8 mouse cellular contexts compared by ENCODE assay signal in the genomic region with DNA sequence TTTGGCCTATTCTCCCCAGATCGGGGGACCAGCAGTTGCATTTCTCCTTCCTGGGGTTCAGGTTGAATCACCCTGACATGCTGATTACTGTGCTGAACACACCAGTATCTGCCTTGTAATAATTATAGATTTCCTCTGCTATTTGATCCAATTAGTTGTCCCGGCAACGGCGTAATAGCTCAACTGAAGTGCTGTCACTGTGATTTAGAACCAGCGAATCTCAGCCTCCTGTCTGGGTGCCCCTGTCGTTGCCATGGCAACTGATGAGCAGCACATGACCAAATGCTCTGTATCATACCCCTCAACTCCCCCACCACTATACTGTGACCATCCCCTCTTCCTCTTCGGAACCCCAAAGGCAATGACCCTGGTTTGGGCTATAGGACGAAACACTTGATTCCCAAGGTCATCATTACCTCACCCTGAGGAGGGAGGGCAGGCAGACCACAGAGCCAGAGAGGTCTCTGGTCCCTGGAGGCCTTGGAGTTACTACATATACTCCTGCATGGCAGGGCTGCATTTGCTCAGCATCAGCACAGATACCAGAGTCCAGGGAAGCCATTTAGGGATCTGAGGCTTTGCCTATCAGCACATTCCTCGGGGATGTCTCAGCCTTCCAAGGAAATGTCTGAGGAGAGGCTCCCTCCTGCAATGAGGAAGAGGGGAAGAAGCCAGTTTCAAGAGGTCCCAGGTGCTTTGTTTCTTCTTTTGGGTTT. TPM values are rescaled to one million over a fixed set of nuclear protein-coding genes. Genes with fewer than 3 reads are reported as not detected.
DNase-seq lines count a peak whose midpoint lies in the region; ATAC-seq and TF ChIP-seq lines count a peak whose summit lies in the region.

No protein-coding gene starts in this region.

- H3K9ac ChIP-seq in intestine, embryonic 15.5 days = no peak overlapping the region
- H3K9ac ChIP-seq in midbrain, embryonic 14.5 days (replicated peaks; ENCODE audit: low read length) = no peak overlapping the region; the same call in 1 of the 2 replicates
- no peak overlapping the region for H3K9ac ChIP-seq in liver, embryonic 11.5 days (ENCODE audit: low read depth, low read length)
- H3K9ac ChIP-seq in lung, postnatal 0 days (replicated peaks; ENCODE audit: low read depth) = no peak overlapping the region

- H3K4me2 ChIP-seq in intestine, embryonic 15.5 days (replicated peaks) = no peak overlapping the region
- H3K4me2 ChIP-seq in midbrain, embryonic 14.5 days (ENCODE audit: low read length) = peak overlapping the region; percentile 29
- no peak overlapping the region for H3K4me2 ChIP-seq in liver, embryonic 11.5 days
- no peak overlapping the region for H3K4me2 ChIP-seq in lung, postnatal 0 days (replicated peaks; ENCODE audit: low read depth, low read length)

- H3K9me3 ChIP-seq in intestine, embryonic 15.5 days = no peaks in the 10 kb centered on the region
- H3K9me3 ChIP-seq in midbrain, embryonic 14.5 days (ENCODE audit: control insufficient read depth, low read length) = no peaks in the 10 kb centered on the region
- H3K9me3 ChIP-seq in liver, embryonic 11.5 days (ENCODE audit: control insufficient read depth, low read length) = no peaks in the 10 kb centered on the region
- no peaks in the 10 kb centered on the region for H3K9me3 ChIP-seq in lung, postnatal 0 days (ENCODE audit: low read length)

- 39% methylated on average over 9 of the region's 9 CpGs for WGBS in intestine, embryonic 15.5 days
- 12% methylated on average over 9 of the region's 9 CpGs for WGBS in midbrain, embryonic 14.5 days
- 58% methylated on average over 9 of the region's 9 CpGs for WGBS in liver, embryonic 11.5 days
- WGBS in lung, postnatal 0 days = 55% methylated on average over 9 of the region's 9 CpGs

- peak; percentile 67 for ATAC-seq in intestine, embryonic 15.5 days
- peak; percentile 89 for ATAC-seq in midbrain, embryonic 14.5 days (ENCODE audit: low FRiP score, low TSS enrichment)
- no peak for ATAC-seq in liver, embryonic 11.5 days (replicated peaks; ENCODE audit: low FRiP score)
- ATAC-seq in lung, postnatal 0 days = no peak

- H3K27ac ChIP-seq in intestine, embryonic 15.5 days = peak overlapping the region; percentile 36; the same call in 1 of the 2 replicates
- peak overlapping the region; percentile 77 for H3K27ac ChIP-seq in midbrain, embryonic 14.5 days (replicated peaks; ENCODE audit: low read depth, low read length)
- no peak overlapping the region for H3K27ac ChIP-seq in liver, embryonic 11.5 days (ENCODE audit: low read depth, low read length)
- no peak overlapping the region for H3K27ac ChIP-seq in lung, postnatal 0 days (ENCODE audit: low read length)

- no peak for TF ChIP-seq CTCF in lung, postnatal 0 days (IDR thresholded peaks at IDR 0.05)

- peak; percentile 84 for DNase-seq in MN1 (ENCODE audit: low spot score)
- DNase-seq in embryo, embryonic 9.5 days (ENCODE audit: extremely low spot score) = peak; percentile 62
- peak; percentile 91 for DNase-seq in midbrain, embryonic 14.5 days
- DNase-seq in liver, embryonic 11.5 days (ENCODE audit: low spot score) = no peak
- no peak for DNase-seq in spleen, postnatal 14 days (ENCODE audit: low spot score in 2 of 2)
- DNase-seq in lung, postnatal 0 days (ENCODE audit: low spot score) = no peak
- DNase-seq in spleen, postnatal 4 days (ENCODE audit: low spot score in 2 of 2) = no peak

- no peaks in the 10 kb centered on the region for H3K27me3 ChIP-seq in intestine, embryonic 15.5 days (replicated peaks)
- no peaks in the 10 kb centered on the region for H3K27me3 ChIP-seq in midbrain, embryonic 14.5 days (ENCODE audit: control insufficient read depth, insufficient read depth, low read length)
- no peaks in the 10 kb centered on the region; the same call in 1 of the 2 replicates for H3K27me3 ChIP-seq in liver, embryonic 11.5 days (replicated peaks; ENCODE audit: control insufficient read depth, insufficient read depth, low read length)
- no peaks in the 10 kb centered on the region for H3K27me3 ChIP-seq in lung, postnatal 0 days (replicated peaks; ENCODE audit: insufficient read depth, low read length)

- no peak for TF ChIP-seq EP300 in lung, postnatal 0 days (IDR thresholded peaks at IDR 0.05)

- H3K4me1 ChIP-seq in intestine, embryonic 15.5 days (replicated peaks) = peaks cover 11% of the 10 kb centered on the region
- H3K4me1 ChIP-seq in midbrain, embryonic 14.5 days (ENCODE audit: control insufficient read depth, insufficient read depth, low read length) = peaks cover 29% of the 10 kb centered on the region
- H3K4me1 ChIP-seq in liver, embryonic 11.5 days (replicated peaks; ENCODE audit: control insufficient read depth, insufficient read depth, low read length) = no peaks in the 10 kb centered on the region
- H3K4me1 ChIP-seq in lung, postnatal 0 days (ENCODE audit: insufficient read depth, low read depth, low read length) = no peaks in the 10 kb centered on the region

- no peak overlapping the region for H3K4me3 ChIP-seq in intestine, embryonic 15.5 days (replicated peaks)
- no peak overlapping the region for H3K4me3 ChIP-seq in midbrain, embryonic 14.5 days (replicated peaks; ENCODE audit: low read depth, low read length)
- H3K4me3 ChIP-seq in liver, embryonic 11.5 days (ENCODE audit: low read depth, low read length) = no peak overlapping the region
- no peak overlapping the region for H3K4me3 ChIP-seq in lung, postnatal 0 days (ENCODE audit: low read depth, low read length)

- H3K36me3 ChIP-seq in intestine, embryonic 15.5 days = no peaks in the 10 kb centered on the region
- H3K36me3 ChIP-seq in midbrain, embryonic 14.5 days (ENCODE audit: control insufficient read depth, insufficient read depth, low read length) = 0 out of 2 replicates have a peak, but pooled peaks cover 4% of the 10 kb centered on the region
- no peaks in the 10 kb centered on the region for H3K36me3 ChIP-seq in liver, embryonic 11.5 days (ENCODE audit: control insufficient read depth, insufficient read depth, low read length)
- H3K36me3 ChIP-seq in lung, postnatal 0 days (ENCODE audit: insufficient read depth, low read length) = no peaks in the 10 kb centered on the region

RNA-seq across cellular contexts. Expression of gene Abat, which starts 26.1 kb away (rescaled TPM):
- 72.4 and 74.1 TPM in 2 replicates for polyA plus RNA-seq in intestine, embryonic 15.5 days (2015; fragmentation: Nextera tagmentation; extraction: Ambion mirVana)
- 44.2 and 51.2 TPM in 2 replicates for polyA plus RNA-seq in midbrain, embryonic 14.5 days (2014; fragmentation: Nextera tagmentation; extraction: Ambion mirVana)
- 25.6 and 29.2 TPM in 2 replicates for polyA plus RNA-seq in liver, embryonic 11.5 days (2014; fragmentation: Nextera tagmentation; extraction: Ambion mirVana)
- 4.2 and 5.2 TPM in 2 replicates for polyA plus RNA-seq in lung, postnatal 0 days (2015; fragmentation: Nextera tagmentation; extraction: Ambion mirVana)

Comparison
In these comparisons a context has a peak if more than half of its experiments do, and no peak if none do; other contexts are left out.
1. DNase-seq: peak in MN1 (single experiment), embryo, embryonic 9.5 days (single experiment) and midbrain, embryonic 14.5 days (single experiment); none in liver, embryonic 11.5 days (single experiment), spleen, postnatal 14 days (0 of 2), lung, postnatal 0 days (single experiment) and spleen, postnatal 4 days (0 of 2).
2. ATAC-seq: peak in intestine, embryonic 15.5 days (single experiment) and midbrain, embryonic 14.5 days (single experiment); none in liver, embryonic 11.5 days (single experiment) and lung, postnatal 0 days (single experiment).
3. H3K27ac ChIP-seq: peak in intestine, embryonic 15.5 days (single experiment) and midbrain, embryonic 14.5 days (single experiment); none in liver, embryonic 11.5 days (single experiment) and lung, postnatal 0 days (single experiment).